Comparison of ENCODE assay signal across 8 mouse cellular contexts in genomic region chr17:79354444-79355270, GRCm38 (mm10). TPM values are rescaled to one million over a fixed set of nuclear protein-coding genes. Genes with fewer than 3 reads are reported as not detected.
A peak's percentile ranks its signal among the peaks of the same experiment; 100 is the strongest.
DNase-seq lines count a peak whose midpoint lies in the region; ATAC-seq and TF ChIP-seq lines count a peak whose summit lies in the region.

TSS of gene Cdc42ep3 (minus strand) at chr17:79355091.

- peak within 1 kb of the TSS; percentile 98 for H3K4me2 ChIP-seq in forebrain, embryonic 11.5 days (ENCODE audit: low read depth, low read length, severe bottlenecking)
- peak within 1 kb of the TSS; percentile 93 for H3K4me2 ChIP-seq in heart, embryonic 15.5 days
- H3K4me2 ChIP-seq in liver, postnatal 0 days (ENCODE audit: low read depth, low read length) = peak within 1 kb of the TSS; percentile 100
- peak within 1 kb of the TSS; percentile 86 for H3K4me2 ChIP-seq in neural tube, embryonic 13.5 days
- H3K4me2 ChIP-seq in stomach, postnatal 0 days (replicated peaks; ENCODE audit: low read depth) = peak within 1 kb of the TSS; percentile 100

- TF ChIP-seq EP300 in liver, postnatal 0 days (IDR thresholded peaks at IDR 0.05; ENCODE audit: low read depth) = no peak; the same call in 1 of the 2 replicates
- TF ChIP-seq EP300 in stomach, postnatal 0 days (optimal IDR thresholded peaks at IDR 0.05) = no peak

- H3K4me3 ChIP-seq in forebrain, embryonic 11.5 days (ENCODE audit: low read depth, low read length) = peak within 1 kb of the TSS; percentile 54
- peak within 1 kb of the TSS; percentile 96 for H3K4me3 ChIP-seq in heart, embryonic 15.5 days
- H3K4me3 ChIP-seq in liver, postnatal 0 days (ENCODE audit: low read depth, low read length) = peak within 1 kb of the TSS; percentile 81
- peak within 1 kb of the TSS; percentile 84 for H3K4me3 ChIP-seq in neural tube, embryonic 13.5 days
- H3K4me3 ChIP-seq in stomach, postnatal 0 days (ENCODE audit: low read depth, low read length) = peak within 1 kb of the TSS; percentile 73

- under 1% methylated on average over 70 of the region's 74 CpGs for WGBS in forebrain, embryonic 11.5 days
- under 1% methylated on average over 70 of the region's 74 CpGs for WGBS in heart, embryonic 15.5 days
- 1% methylated on average over 60 of the region's 74 CpGs for WGBS in liver, postnatal 0 days (ENCODE audit: insufficient replicate concordance)
- under 1% methylated on average over 69 of the region's 74 CpGs for WGBS in neural tube, embryonic 13.5 days
- WGBS in stomach, postnatal 0 days = 1% methylated on average over 64 of the region's 74 CpGs

- no peaks in the 10 kb centered on the region for H3K36me3 ChIP-seq in forebrain, embryonic 11.5 days (ENCODE audit: control insufficient read depth, insufficient read depth, low read length)
- no peaks in the 10 kb centered on the region for H3K36me3 ChIP-seq in heart, embryonic 15.5 days
- peaks cover 7% of the 10 kb centered on the region; the same call in 1 of the 2 replicates for H3K36me3 ChIP-seq in liver, postnatal 0 days (replicated peaks; ENCODE audit: insufficient read depth, low read length)
- 0 out of 2 replicates have a peak, but pooled peaks cover 5% of the 10 kb centered on the region for H3K36me3 ChIP-seq in neural tube, embryonic 13.5 days
- H3K36me3 ChIP-seq in stomach, postnatal 0 days (ENCODE audit: control insufficient read depth, insufficient read depth, low read length) = no peaks in the 10 kb centered on the region

- H3K9ac ChIP-seq in forebrain, embryonic 11.5 days (ENCODE audit: low read length) = peak within 1 kb of the TSS; percentile 69
- H3K9ac ChIP-seq in heart, embryonic 15.5 days = peak within 1 kb of the TSS; percentile 97
- peak within 1 kb of the TSS; percentile 91 for H3K9ac ChIP-seq in liver, postnatal 0 days (replicated peaks)
- peak within 1 kb of the TSS; percentile 91 for H3K9ac ChIP-seq in neural tube, embryonic 13.5 days
- H3K9ac ChIP-seq in stomach, postnatal 0 days (ENCODE audit: low read length) = peak within 1 kb of the TSS; percentile 77

- ATAC-seq in forebrain, embryonic 11.5 days (replicated peaks; ENCODE audit: low FRiP score) = peak; percentile 86
- peak; percentile 86 for ATAC-seq in heart, embryonic 15.5 days (replicated peaks; ENCODE audit: insufficient number of reproducible peaks, insufficient read depth, low FRiP score, low read depth)
- peak; percentile 87 for ATAC-seq in liver, postnatal 0 days
- ATAC-seq in neural tube, embryonic 13.5 days (ENCODE audit: low read depth) = peak; percentile 88
- peak; percentile 93 for ATAC-seq in stomach, postnatal 0 days (ENCODE audit: low FRiP score, low TSS enrichment)

- TF ChIP-seq CTCF in liver, postnatal 0 days (IDR thresholded peaks at IDR 0.05; ENCODE audit: low read depth) = no peak; the same call in none of the 2 replicates
- TF ChIP-seq CTCF in stomach, postnatal 0 days (IDR thresholded peaks at IDR 0.05; ENCODE audit: low read depth) = peak; percentile 41; the same call in 1 of the 2 replicates

- H3K4me1 ChIP-seq in forebrain, embryonic 11.5 days (replicated peaks; ENCODE audit: control insufficient read depth, insufficient read depth, low read length) = peaks cover 8% of the 10 kb centered on the region; the same call in 1 of the 2 replicates
- H3K4me1 ChIP-seq in heart, embryonic 15.5 days (replicated peaks) = peaks cover 40% of the 10 kb centered on the region
- peaks cover 44% of the 10 kb centered on the region for H3K4me1 ChIP-seq in liver, postnatal 0 days (ENCODE audit: insufficient read depth)
- peaks cover 47% of the 10 kb centered on the region for H3K4me1 ChIP-seq in neural tube, embryonic 13.5 days (replicated peaks)
- H3K4me1 ChIP-seq in stomach, postnatal 0 days (replicated peaks; ENCODE audit: control insufficient read depth, insufficient read depth) = peaks cover 3% of the 10 kb centered on the region

- H3K9me3 ChIP-seq in forebrain, embryonic 11.5 days (ENCODE audit: control insufficient read depth, low read length) = no peaks in the 10 kb centered on the region
- H3K9me3 ChIP-seq in heart, embryonic 15.5 days (replicated peaks) = no peaks in the 10 kb centered on the region
- no peaks in the 10 kb centered on the region for H3K9me3 ChIP-seq in liver, postnatal 0 days (ENCODE audit: low read length)
- H3K9me3 ChIP-seq in neural tube, embryonic 13.5 days = no peaks in the 10 kb centered on the region
- no peaks in the 10 kb centered on the region for H3K9me3 ChIP-seq in stomach, postnatal 0 days (ENCODE audit: control insufficient read depth, low read length)

- peak within 1 kb of the TSS; percentile 62 for H3K27ac ChIP-seq in forebrain, embryonic 11.5 days (ENCODE audit: low read depth, low read length)
- peak within 1 kb of the TSS; percentile 96 for H3K27ac ChIP-seq in heart, embryonic 15.5 days
- H3K27ac ChIP-seq in liver, postnatal 0 days (ENCODE audit: low read depth) = peak within 1 kb of the TSS; percentile 92
- peak within 1 kb of the TSS; percentile 96 for H3K27ac ChIP-seq in neural tube, embryonic 13.5 days (replicated peaks)
- peak within 1 kb of the TSS; percentile 90 for H3K27ac ChIP-seq in stomach, postnatal 0 days (replicated peaks)

- H3K27me3 ChIP-seq in forebrain, embryonic 11.5 days (ENCODE audit: control insufficient read depth, insufficient read depth, low read length) = peaks cover 11% of the 10 kb centered on the region
- H3K27me3 ChIP-seq in heart, embryonic 15.5 days = no peaks in the 10 kb centered on the region
- H3K27me3 ChIP-seq in liver, postnatal 0 days (ENCODE audit: insufficient read depth, low read length) = peaks cover 25% of the 10 kb centered on the region
- peaks cover 21% of the 10 kb centered on the region; the same call in 1 of the 2 replicates for H3K27me3 ChIP-seq in neural tube, embryonic 13.5 days
- H3K27me3 ChIP-seq in stomach, postnatal 0 days (ENCODE audit: control insufficient read depth, insufficient read depth, low read length) = no peaks in the 10 kb centered on the region

- peak; percentile 49 to 58 for DNase-seq in CD8-positive naive resting alpha-beta T cell, adult 2 months (ENCODE audit: low read depth in 2 of 2, low spot score in 2 of 2)
- DNase-seq in c-Kit-negative CD71-positive TER-119-positive erythroid progenitor cells, embryonic 14.5 days (ENCODE audit: low read depth, low spot score) = peak; percentile 78
- peak; percentile 88 for DNase-seq in forebrain, embryonic 11.5 days (ENCODE audit: low spot score)
- DNase-seq in kidney, postnatal 14 days = peak; percentile 89
- DNase-seq in liver, postnatal 0 days = peak; percentile 94
- peak; percentile 93 for DNase-seq in stomach, postnatal 0 days (ENCODE audit: low spot score)

RNA-seq across cellular contexts. Expression of gene Cdc42ep3, which starts in this region (rescaled TPM):
- 19.1 and 20.7 TPM in 2 replicates for polyA plus RNA-seq in forebrain, embryonic 11.5 days (2014; fragmentation: Nextera tagmentation; extraction: Ambion mirVana)
- 74.4 and 80.9 TPM in 2 replicates for polyA plus RNA-seq in heart, embryonic 15.5 days (2015; fragmentation: Nextera tagmentation; extraction: Ambion mirVana)
- polyA plus RNA-seq in liver, postnatal 0 days (2015; fragmentation: Nextera tagmentation; extraction: Ambion mirVana) = 32.7 and 32.9 TPM in 2 replicates
- polyA plus RNA-seq in neural tube, embryonic 13.5 days (2015; fragmentation: Nextera tagmentation; extraction: Ambion mirVana) = 42.6 and 43.2 TPM in 2 replicates
- polyA plus RNA-seq in stomach, postnatal 0 days (2015; fragmentation: Nextera tagmentation; extraction: Ambion mirVana) = 56.9 and 62.6 TPM in 2 replicates

Comparison
In these comparisons a context has a peak if more than half of its experiments do, and no peak if none do; other contexts are left out.
1. Peak in every context shown above with its lines: DNase-seq, ATAC-seq, H3K4me3 ChIP-seq and H3K27ac ChIP-seq.